Mouse (Mus musculus): ENCODE data around the gene Gtpbp2. TPM values are rescaled to one million over a fixed set of nuclear protein-coding genes. Genes with fewer than 3 reads are reported as not detected.

Gtpbp2 gene
- polyA plus RNA-seq, 1 experiment from 2014 or later = 36.9 TPM

- Histone ChIP-seq H3K36me3 (ENCODE audit: control insufficient read depth, insufficient read depth) (peaks cover 39% of the 10 kb centered on the region), H3K27ac (ENCODE audit: low read length) (peak overlapping the region; percentile 59), H3K4me3 (ENCODE audit: low read length) (no peak overlapping the region), H3K9me3 (replicated peaks; ENCODE audit: control insufficient read depth, low read length) (no peaks in the 10 kb centered on the region), H3K9ac (ENCODE audit: low read length) (no peak overlapping the region), H3K4me1 (ENCODE audit: control insufficient read depth, insufficient read depth, low read length) (peaks cover 3% of the 10 kb centered on the region), H3K27me3 (ENCODE audit: control insufficient read depth, insufficient read depth, low read length) (no peaks in the 10 kb centered on the region), H3K4me2 (ENCODE audit: low read depth, low read length) (no peak overlapping the region)
- 64% methylated on average over 12 of the region's 12 CpGs for WGBS
- ATAC-seq (replicated peaks; ENCODE audit: extremely low read depth, insufficient read depth, low FRiP score) = peak; percentile 33; the same call in 1 of the 2 replicates
These were observed 36.7 kb upstream of the Gtpbp2 start for GRCm38 (mm10) chr17:46123953-46124700.

- no peak overlapping the region for H3K4me3 ChIP-seq (ENCODE audit: low read length)
- H3K27me3 ChIP-seq (ENCODE audit: control insufficient read depth, insufficient read depth, low read length) = no peaks in the 10 kb centered on the region
- no peak overlapping the region for H3K4me2 ChIP-seq (ENCODE audit: low read depth, low read length)
- no peak for ATAC-seq (replicated peaks; ENCODE audit: extremely low read depth, insufficient read depth, low FRiP score)
- H3K36me3 ChIP-seq (ENCODE audit: control insufficient read depth, insufficient read depth) = peaks cover 36% of the 10 kb centered on the region
- H3K27ac ChIP-seq (ENCODE audit: low read length) = no peak overlapping the region
- WGBS = 72% methylated on average over 6 of the region's 6 CpGs
- H3K4me1 ChIP-seq (ENCODE audit: control insufficient read depth, insufficient read depth, low read length) = peaks cover 3% of the 10 kb centered on the region
- no peaks in the 10 kb centered on the region for H3K9me3 ChIP-seq (replicated peaks; ENCODE audit: control insufficient read depth, low read length)
- H3K9ac ChIP-seq (ENCODE audit: low read length) = no peak overlapping the region
These were observed 34.2 kb upstream of the Gtpbp2 start for GRCm38 (mm10) chr17:46126608-46127007.

GRCm38 (mm10) chr17:46127814-46128493, 32.9 kb upstream of the Gtpbp2 start:
- no peak overlapping the region for H3K4me3 ChIP-seq (ENCODE audit: low read length)
- H3K27ac ChIP-seq (ENCODE audit: low read length) = no peak overlapping the region
- H3K4me1 ChIP-seq (ENCODE audit: control insufficient read depth, insufficient read depth, low read length) = peaks cover 10% of the 10 kb centered on the region
- WGBS = 69% methylated on average over 6 of the region's 6 CpGs
- ATAC-seq (replicated peaks; ENCODE audit: extremely low read depth, insufficient read depth, low FRiP score) = no peak
- no peaks in the 10 kb centered on the region for H3K9me3 ChIP-seq (replicated peaks; ENCODE audit: control insufficient read depth, low read length)
- no peak overlapping the region for H3K4me2 ChIP-seq (ENCODE audit: low read depth, low read length)
- H3K27me3 ChIP-seq (ENCODE audit: control insufficient read depth, insufficient read depth, low read length) = no peaks in the 10 kb centered on the region
- H3K36me3 ChIP-seq (ENCODE audit: control insufficient read depth, insufficient read depth) = peaks cover 34% of the 10 kb centered on the region
- no peak overlapping the region for H3K9ac ChIP-seq (ENCODE audit: low read length)

GRCm38 (mm10) chr17:46129741-46130498, 30.9 kb upstream of the Gtpbp2 start:
- H3K27ac ChIP-seq (ENCODE audit: low read length) = no peak overlapping the region

GRCm38 (mm10) chr17:46132058-46132718, 28.6 kb upstream of the Gtpbp2 start:
- 16% methylated on average over 12 of the region's 12 CpGs for WGBS
- Histone ChIP-seq H3K36me3 (ENCODE audit: control insufficient read depth, insufficient read depth) (peaks cover 10% of the 10 kb centered on the region), H3K4me3 (ENCODE audit: low read length) (no peak overlapping the region), H3K27ac (ENCODE audit: low read length) (no peak overlapping the region), H3K9ac (ENCODE audit: low read length) (no peak overlapping the region), H3K4me1 (ENCODE audit: control insufficient read depth, insufficient read depth, low read length) (peaks cover 7% of the 10 kb centered on the region), H3K4me2 (ENCODE audit: low read depth, low read length) (no peak overlapping the region), H3K27me3 (ENCODE audit: control insufficient read depth, insufficient read depth, low read length) (no peaks in the 10 kb centered on the region), H3K9me3 (replicated peaks; ENCODE audit: control insufficient read depth, low read length) (no peaks in the 10 kb centered on the region)
- ATAC-seq (replicated peaks; ENCODE audit: extremely low read depth, insufficient read depth, low FRiP score) = 0 out of 2 replicates have a peak, but pooled peaks have one; percentile 10

More at GRCm38 (mm10) chr17:46129741-46130498, 30.9 kb upstream of the Gtpbp2 start:
- 66% methylated on average over 13 of the region's 13 CpGs for WGBS
- H3K4me1 ChIP-seq (ENCODE audit: control insufficient read depth, insufficient read depth, low read length) = peaks cover 7% of the 10 kb centered on the region
- H3K4me3 ChIP-seq (ENCODE audit: low read length) = no peak overlapping the region
- H3K36me3 ChIP-seq (ENCODE audit: control insufficient read depth, insufficient read depth) = peaks cover 29% of the 10 kb centered on the region
- no peaks in the 10 kb centered on the region for H3K9me3 ChIP-seq (replicated peaks; ENCODE audit: control insufficient read depth, low read length)
- H3K4me2 ChIP-seq (ENCODE audit: low read depth, low read length) = no peak overlapping the region
- no peaks in the 10 kb centered on the region for H3K27me3 ChIP-seq (ENCODE audit: control insufficient read depth, insufficient read depth, low read length)
- ATAC-seq (replicated peaks; ENCODE audit: extremely low read depth, insufficient read depth, low FRiP score) = peak; percentile 62
- no peak overlapping the region for H3K9ac ChIP-seq (ENCODE audit: low read length)

GRCm38 (mm10) chr17:46132862-46133261, 28.0 kb upstream of the Gtpbp2 start:
- WGBS = 30% methylated on average over 8 of the region's 8 CpGs
- H3K9me3 ChIP-seq (replicated peaks; ENCODE audit: control insufficient read depth, low read length) = no peaks in the 10 kb centered on the region

GRCm38 (mm10) chr17:46138563-46139236, 22.1 kb upstream of the Gtpbp2 start:
- H3K9ac ChIP-seq (ENCODE audit: low read length) = no peak overlapping the region
- no peak overlapping the region for H3K27ac ChIP-seq (ENCODE audit: low read length)
- no peaks in the 10 kb centered on the region for H3K36me3 ChIP-seq (ENCODE audit: control insufficient read depth, insufficient read depth)
- 42% methylated on average over 8 of the region's 8 CpGs for WGBS
- no peak overlapping the region for H3K4me2 ChIP-seq (ENCODE audit: low read depth, low read length)
- H3K4me3 ChIP-seq (ENCODE audit: low read length) = no peak overlapping the region
- no peak for ATAC-seq (replicated peaks; ENCODE audit: extremely low read depth, insufficient read depth, low FRiP score)
- 0 out of 2 replicates have a peak, but pooled peaks cover 4% of the 10 kb centered on the region for H3K4me1 ChIP-seq (ENCODE audit: control insufficient read depth, insufficient read depth, low read length)
- H3K9me3 ChIP-seq (replicated peaks; ENCODE audit: control insufficient read depth, low read length) = no peaks in the 10 kb centered on the region
- no peaks in the 10 kb centered on the region; the same call in 1 of the 2 replicates for H3K27me3 ChIP-seq (ENCODE audit: control insufficient read depth, insufficient read depth, low read length)

More at GRCm38 (mm10) chr17:46132862-46133261, 28.0 kb upstream of the Gtpbp2 start:
- Histone ChIP-seq H3K36me3 (ENCODE audit: control insufficient read depth, insufficient read depth) (peaks cover 8% of the 10 kb centered on the region; the same call in 1 of the 2 replicates), H3K9ac (ENCODE audit: low read length) (no peak overlapping the region), H3K27me3 (ENCODE audit: control insufficient read depth, insufficient read depth, low read length) (no peaks in the 10 kb centered on the region), H3K4me1 (ENCODE audit: control insufficient read depth, insufficient read depth, low read length) (peaks cover 7% of the 10 kb centered on the region), H3K27ac (ENCODE audit: low read length) (no peak overlapping the region), H3K4me2 (ENCODE audit: low read depth, low read length) (no peak overlapping the region), H3K4me3 (ENCODE audit: low read length) (no peak overlapping the region)
- ATAC-seq (replicated peaks; ENCODE audit: extremely low read depth, insufficient read depth, low FRiP score) = no peak

- Histone ChIP-seq H3K27me3 (ENCODE audit: control insufficient read depth, insufficient read depth, low read length) (no peaks in the 10 kb centered on the region; the same call in 1 of the 2 replicates), H3K4me2 (ENCODE audit: low read depth, low read length) (no peak overlapping the region), H3K9ac (ENCODE audit: low read length) (no peak overlapping the region), H3K4me1 (ENCODE audit: control insufficient read depth, insufficient read depth, low read length) (peaks cover 8% of the 10 kb centered on the region; the same call in 1 of the 2 replicates), H3K9me3 (replicated peaks; ENCODE audit: control insufficient read depth, low read length) (no peaks in the 10 kb centered on the region), H3K36me3 (ENCODE audit: control insufficient read depth, insufficient read depth) (no peaks in the 10 kb centered on the region), H3K4me3 (ENCODE audit: low read length) (no peak overlapping the region), H3K27ac (ENCODE audit: low read length) (no peak overlapping the region)
- no peak for ATAC-seq (replicated peaks; ENCODE audit: extremely low read depth, insufficient read depth, low FRiP score)
- 89% methylated on average over 3 of the region's 3 CpGs for WGBS
These were observed 21.0 kb upstream of the Gtpbp2 start for GRCm38 (mm10) chr17:46139872-46140271.
